Mouse (Mus musculus): Measurements from ENCODE around the gene Hyou1.

DNA sequence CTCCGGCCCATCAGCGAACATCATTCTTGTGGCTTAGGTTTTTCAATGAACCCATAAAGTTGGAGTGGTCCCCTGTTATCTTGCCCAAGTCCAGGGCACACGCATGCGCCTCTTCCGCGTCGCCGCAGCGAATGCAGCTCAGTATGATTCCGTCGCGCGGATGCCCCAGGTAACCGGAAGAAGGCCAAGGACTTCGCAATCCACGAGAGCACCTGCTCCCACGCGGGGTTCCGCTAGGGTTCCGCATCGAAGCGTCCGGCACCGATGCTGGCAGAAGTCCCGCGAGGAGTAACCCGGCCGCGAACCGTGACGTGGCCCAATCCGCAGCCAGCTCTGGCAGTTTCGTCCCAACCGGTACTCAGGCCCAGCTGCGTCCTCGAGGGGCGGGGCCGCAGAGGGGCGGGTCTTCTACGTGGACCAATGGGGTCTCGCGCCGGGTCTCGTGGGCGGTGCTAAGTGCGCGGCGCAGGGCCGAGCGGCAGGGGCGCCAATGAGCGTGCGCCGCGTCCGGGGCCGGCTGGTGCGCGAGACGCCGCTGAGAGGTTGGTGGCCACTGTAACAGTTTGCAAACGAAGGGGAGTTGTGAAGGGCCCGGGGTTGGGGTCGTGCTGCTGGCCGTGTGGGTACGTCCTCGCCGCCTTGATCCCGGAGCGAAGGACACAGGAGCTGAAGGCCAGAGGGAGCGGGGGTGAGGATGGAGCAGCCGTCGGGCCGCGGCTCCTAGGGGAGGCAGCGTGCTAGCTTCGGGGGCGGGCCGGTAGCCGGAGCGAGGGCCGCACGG is at the start of gene Hyou1:
- TF ChIP-seq POLR2A (IDR thresholded peaks at IDR 0.05; ENCODE audit: insufficient read depth, low read length) (peak; percentile 79), CTCF (IDR thresholded peaks at IDR 0.05; ENCODE audit: low read depth, low read length) (no peak)
